Mouse (Mus musculus) myocyte (in vitro differentiated cells): Measurements from ENCODE around the gene Hist1h3a.
"Not testable (repeated sequence)": the region's sequence is repeated elsewhere in the genome, so short reads cannot be mapped to it uniquely, and the experiment has no call there.

ENCODE experiments used
- CEBPB ChIP-seq: IDR thresholded peaks from 2 replicates; pipeline ENCODE4 v1.6.1; 2011; ENCODE audit warnings: mild to moderate bottlenecking, moderate library complexity; ENCODE audit not compliant: poor library complexity, insufficient read depth, severe bottlenecking
- E2F4 ChIP-seq: IDR thresholded peaks from one replicate; pipeline ENCODE4 v1.6.1; 2011; ENCODE audit warnings: mild to moderate bottlenecking, control low read depth, moderate library complexity; ENCODE audit not compliant: insufficient read depth
- MAX ChIP-seq: IDR thresholded peaks from one replicate; pipeline ENCODE4 v1.6.1; 2011; ENCODE audit warnings: low read depth, mild to moderate bottlenecking, control low read depth
- POLR2A ChIP-seq: IDR thresholded peaks from one replicate; pipeline ENCODE4 v1.6.1; 2011; ENCODE audit warnings: low read depth, mild to moderate bottlenecking, control low read depth, moderate library complexity; ENCODE audit not compliant: insufficient read length
- POLR2AphosphoS2 ChIP-seq: IDR thresholded peaks from one replicate; pipeline ENCODE4 v1.6.1; 2011; ENCODE audit warnings: low read depth, control low read depth; ENCODE audit not compliant: insufficient read length
- REST ChIP-seq: IDR thresholded peaks from one replicate; pipeline ENCODE4 v1.6.1; 2011; ENCODE audit warnings: mild to moderate bottlenecking, control low read depth, moderate library complexity; ENCODE audit not compliant: insufficient read depth, insufficient read length
- SRF ChIP-seq: IDR thresholded peaks from one replicate; pipeline ENCODE4 v1.6.1; 2011; ENCODE audit warnings: low read depth; ENCODE audit not compliant: control insufficient read depth, insufficient read length
- TCF12 ChIP-seq: IDR thresholded peaks from one replicate; pipeline ENCODE4 v1.6.1; 2011; ENCODE audit warnings: mild to moderate bottlenecking, control low read depth; ENCODE audit not compliant: poor library complexity, insufficient read depth, severe bottlenecking
- TCF3 ChIP-seq: IDR thresholded peaks from one replicate; pipeline ENCODE4 v1.6.1; 2011; ENCODE audit warnings: low read depth, control low read depth; ENCODE audit not compliant: insufficient read length
- USF1 ChIP-seq: IDR thresholded peaks from one replicate; pipeline ENCODE4 v1.6.1; 2011; ENCODE audit warnings: low read depth, mild to moderate bottlenecking, control low read depth, moderate library complexity

- not testable (repeated sequence) for TF ChIP-seq SRF, TCF12, CEBPB, MAX, E2F4, REST, USF1, TCF3
- TF ChIP-seq POLR2A, result peak; percentile 81
- TF ChIP-seq POLR2AphosphoS2, result peak; percentile 95
Measured at GRCm38 (mm10) chr13:23750839-23751477, 11.2 kb downstream of the Hist1h3a start, which contains the start of gene Hist1h2ab.
